Mouse (Mus musculus): ENCODE results near the gene Elmod3. TPM values are rescaled to one million over a fixed set of nuclear protein-coding genes. Genes with fewer than 3 reads are reported as not detected.
A peak's percentile ranks its signal among the peaks of the same experiment; 100 is the strongest.

Elmod3 gene
- polyA plus RNA-seq, 1 experiment, result 40.2 TPM

GRCm38 (mm10) chr6:72635760-72636431, 37.7 kb upstream of the Elmod3 start:
- peak; percentile 56 for TF ChIP-seq CTCF (IDR thresholded peaks at IDR 0.05; ENCODE audit: control insufficient read depth, insufficient read depth, insufficient replicate concordance, low read depth, low read length)
- no peak for TF ChIP-seq POLR2A (IDR thresholded peaks at IDR 0.05; ENCODE audit: control insufficient read depth, low read depth, low read length)
- no peaks in the 10 kb centered on the region for H3K36me3 ChIP-seq (ENCODE audit: control insufficient read depth, insufficient read depth, low read length)
- peak overlapping the region; percentile 23 for H3K4me3 ChIP-seq (ENCODE audit: control insufficient read depth, low read depth, low read length)
- H3K27me3 ChIP-seq (ENCODE audit: control insufficient read depth, insufficient read depth, low read length), result no peaks in the 10 kb centered on the region
- no peaks in the 10 kb centered on the region; the same call in 1 of the 2 replicates for H3K4me1 ChIP-seq (ENCODE audit: control insufficient read depth, insufficient read depth, low read length)
- peak overlapping the region; percentile 1; the same call in 1 of the 2 replicates for H3K27ac ChIP-seq (ENCODE audit: control insufficient read depth, insufficient read depth, low read depth, low read length)

- H3K27me3 ChIP-seq (ENCODE audit: control insufficient read depth, insufficient read depth, low read length), result no peaks in the 10 kb centered on the region
- TF ChIP-seq CTCF (IDR thresholded peaks at IDR 0.05; ENCODE audit: control insufficient read depth, insufficient read depth, insufficient replicate concordance, low read depth, low read length), result no peak
- no peak for TF ChIP-seq POLR2A (IDR thresholded peaks at IDR 0.05; ENCODE audit: control insufficient read depth, low read depth, low read length)
- no peak overlapping the region for H3K4me3 ChIP-seq (ENCODE audit: control insufficient read depth, low read depth, low read length)
- no peaks in the 10 kb centered on the region; the same call in 1 of the 2 replicates for H3K4me1 ChIP-seq (ENCODE audit: control insufficient read depth, insufficient read depth, low read length)
- H3K27ac ChIP-seq (ENCODE audit: control insufficient read depth, insufficient read depth, low read depth, low read length), result no peak overlapping the region
- H3K36me3 ChIP-seq (ENCODE audit: control insufficient read depth, insufficient read depth, low read length), result no peaks in the 10 kb centered on the region
Measured at GRCm38 (mm10) chr6:72634311-72634710, 36.1 kb upstream of the Elmod3 start.

GRCm38 (mm10) chr6:72631700-72632099, 33.5 kb upstream of the Elmod3 start:
- Histone ChIP-seq H3K4me3 (ENCODE audit: control insufficient read depth, low read depth, low read length) (no peak overlapping the region), H3K27ac (ENCODE audit: control insufficient read depth, insufficient read depth, low read depth, low read length) (no peak overlapping the region), H3K27me3 (ENCODE audit: control insufficient read depth, insufficient read depth, low read length) (no peaks in the 10 kb centered on the region), H3K36me3 (ENCODE audit: control insufficient read depth, insufficient read depth, low read length) (no peaks in the 10 kb centered on the region), H3K4me1 (ENCODE audit: control insufficient read depth, insufficient read depth, low read length) (no peaks in the 10 kb centered on the region; the same call in 1 of the 2 replicates)
- TF ChIP-seq POLR2A (IDR thresholded peaks at IDR 0.05; ENCODE audit: control insufficient read depth, low read depth, low read length) (no peak), CTCF (IDR thresholded peaks at IDR 0.05; ENCODE audit: control insufficient read depth, insufficient read depth, insufficient replicate concordance, low read depth, low read length) (no peak)

GRCm38 (mm10) chr6:72630961-72631360, 32.7 kb upstream of the Elmod3 start:
- TF ChIP-seq CTCF (IDR thresholded peaks at IDR 0.05; ENCODE audit: control insufficient read depth, insufficient read depth, insufficient replicate concordance, low read depth, low read length), result no peak
- no peak for TF ChIP-seq POLR2A (IDR thresholded peaks at IDR 0.05; ENCODE audit: control insufficient read depth, low read depth, low read length)
- Histone ChIP-seq H3K27me3 (ENCODE audit: control insufficient read depth, insufficient read depth, low read length) (no peaks in the 10 kb centered on the region), H3K27ac (ENCODE audit: control insufficient read depth, insufficient read depth, low read depth, low read length) (no peak overlapping the region), H3K4me3 (ENCODE audit: control insufficient read depth, low read depth, low read length) (no peak overlapping the region), H3K36me3 (ENCODE audit: control insufficient read depth, insufficient read depth, low read length) (no peaks in the 10 kb centered on the region), H3K4me1 (ENCODE audit: control insufficient read depth, insufficient read depth, low read length) (no peaks in the 10 kb centered on the region)

GRCm38 (mm10) chr6:72630370-72630769, 32.2 kb upstream of the Elmod3 start:
- no peaks in the 10 kb centered on the region for H3K4me1 ChIP-seq (ENCODE audit: control insufficient read depth, insufficient read depth, low read length)
- H3K27me3 ChIP-seq (ENCODE audit: control insufficient read depth, insufficient read depth, low read length), result no peaks in the 10 kb centered on the region
- TF ChIP-seq POLR2A (IDR thresholded peaks at IDR 0.05; ENCODE audit: control insufficient read depth, low read depth, low read length) (no peak), CTCF (IDR thresholded peaks at IDR 0.05; ENCODE audit: control insufficient read depth, insufficient read depth, insufficient replicate concordance, low read depth, low read length) (no peak)
- no peaks in the 10 kb centered on the region for H3K36me3 ChIP-seq (ENCODE audit: control insufficient read depth, insufficient read depth, low read length)
- H3K4me3 ChIP-seq (ENCODE audit: control insufficient read depth, low read depth, low read length), result no peak overlapping the region
- no peak overlapping the region for H3K27ac ChIP-seq (ENCODE audit: control insufficient read depth, insufficient read depth, low read depth, low read length)

GRCm38 (mm10) chr6:72627276-72627675, 29.1 kb upstream of the Elmod3 start:
- TF ChIP-seq CTCF (IDR thresholded peaks at IDR 0.05; ENCODE audit: control insufficient read depth, insufficient read depth, insufficient replicate concordance, low read depth, low read length) (no peak), POLR2A (IDR thresholded peaks at IDR 0.05; ENCODE audit: control insufficient read depth, low read depth, low read length) (no peak)
- no peak overlapping the region for H3K4me3 ChIP-seq (ENCODE audit: control insufficient read depth, low read depth, low read length)
- no peaks in the 10 kb centered on the region for H3K36me3 ChIP-seq (ENCODE audit: control insufficient read depth, insufficient read depth, low read length)
- H3K27ac ChIP-seq (ENCODE audit: control insufficient read depth, insufficient read depth, low read depth, low read length), result no peak overlapping the region
- H3K4me1 ChIP-seq (ENCODE audit: control insufficient read depth, insufficient read depth, low read length), result no peaks in the 10 kb centered on the region
- no peaks in the 10 kb centered on the region for H3K27me3 ChIP-seq (ENCODE audit: control insufficient read depth, insufficient read depth, low read length)

- no peaks in the 10 kb centered on the region for H3K36me3 ChIP-seq (ENCODE audit: control insufficient read depth, insufficient read depth, low read length)
- TF ChIP-seq CTCF (IDR thresholded peaks at IDR 0.05; ENCODE audit: control insufficient read depth, insufficient read depth, insufficient replicate concordance, low read depth, low read length) (no peak), POLR2A (IDR thresholded peaks at IDR 0.05; ENCODE audit: control insufficient read depth, low read depth, low read length) (no peak)
- no peak overlapping the region for H3K27ac ChIP-seq (ENCODE audit: control insufficient read depth, insufficient read depth, low read depth, low read length)
- no peaks in the 10 kb centered on the region for H3K27me3 ChIP-seq (ENCODE audit: control insufficient read depth, insufficient read depth, low read length)
- H3K4me1 ChIP-seq (ENCODE audit: control insufficient read depth, insufficient read depth, low read length), result no peaks in the 10 kb centered on the region
- H3K4me3 ChIP-seq (ENCODE audit: control insufficient read depth, low read depth, low read length), result no peak overlapping the region
Measured at GRCm38 (mm10) chr6:72626391-72626790, 28.2 kb upstream of the Elmod3 start.
